ENCODE assay signal across 8 mouse cellular contexts in genomic region chr10:57847916-57848682, GRCm38 (mm10). TPM values are rescaled to one million over a fixed set of nuclear protein-coding genes. Genes with fewer than 3 reads are reported as not detected.
DNase-seq lines count a peak whose midpoint lies in the region; ATAC-seq lines count a peak whose summit lies in the region.

No protein-coding gene starts in this region.

- H3K4me3 ChIP-seq in forebrain, embryonic 16.5 days (replicated peaks; ENCODE audit: low read length), result no peak overlapping the region
- no peak overlapping the region for H3K4me3 ChIP-seq in neural tube, embryonic 13.5 days

- H3K9me3 ChIP-seq in forebrain, embryonic 16.5 days (ENCODE audit: control insufficient read depth, low read length), result no peaks in the 10 kb centered on the region
- H3K9me3 ChIP-seq in neural tube, embryonic 13.5 days, result no peaks in the 10 kb centered on the region

- intact Hi-C loops in left cerebral cortex, postnatal 25 days (cut with DNase I), result no loop called here
- intact Hi-C loops in heart, postnatal 25 days (cut with DNase I), result no loop called here

- no peak overlapping the region for H3K27ac ChIP-seq in forebrain, embryonic 16.5 days (ENCODE audit: low read length)
- no peak overlapping the region for H3K27ac ChIP-seq in neural tube, embryonic 13.5 days (replicated peaks)

- no peak overlapping the region for H3K9ac ChIP-seq in forebrain, embryonic 16.5 days (replicated peaks; ENCODE audit: low read depth, low read length)
- 0 out of 2 replicates have a peak overlapping the region, but pooled peaks have one; percentile 9 for H3K9ac ChIP-seq in neural tube, embryonic 13.5 days

- WGBS in forebrain, embryonic 16.5 days, result 55% methylated on average over 5 of the region's 6 CpGs
- WGBS in neural tube, embryonic 13.5 days, result 62% methylated on average over 6 of the region's 6 CpGs

- no peak overlapping the region for H3K4me2 ChIP-seq in forebrain, embryonic 16.5 days (ENCODE audit: low read length)
- no peak overlapping the region for H3K4me2 ChIP-seq in neural tube, embryonic 13.5 days

- peak; percentile 81 for ATAC-seq in frontal cortex, adult (ENCODE audit: low TSS enrichment)
- peak; percentile 88 for ATAC-seq in forebrain, embryonic 16.5 days
- peak; percentile 85 for ATAC-seq in neural tube, embryonic 13.5 days (ENCODE audit: low read depth)

- no peaks in the 10 kb centered on the region for H3K27me3 ChIP-seq in forebrain, embryonic 16.5 days (replicated peaks; ENCODE audit: control insufficient read depth, insufficient read depth, low read length)
- H3K27me3 ChIP-seq in neural tube, embryonic 13.5 days, result no peaks in the 10 kb centered on the region

- DNase-seq in frontal cortex, postnatal 25 days (ENCODE audit: low spot score in 2 of 2), result no peak
- peak; percentile 37 to 41 for DNase-seq in B cell, adult 2 months
- peak; percentile 1 for DNase-seq in c-Kit-negative CD71-positive TER-119-positive erythroid progenitor cells, embryonic 14.5 days (ENCODE audit: low read depth, low spot score)
- DNase-seq in left cerebral cortex, postnatal 25 days (ENCODE audit: low spot score in 2 of 2), result peak; percentile 29 to 52
- DNase-seq in heart, postnatal 25 days (ENCODE audit: low spot score), result no peak

- no peaks in the 10 kb centered on the region for H3K4me1 ChIP-seq in forebrain, embryonic 16.5 days (replicated peaks; ENCODE audit: control insufficient read depth, insufficient read depth, low read length)
- no peaks in the 10 kb centered on the region for H3K4me1 ChIP-seq in neural tube, embryonic 13.5 days (replicated peaks)

- no peaks in the 10 kb centered on the region for H3K36me3 ChIP-seq in forebrain, embryonic 16.5 days (ENCODE audit: control insufficient read depth, insufficient read depth)
- H3K36me3 ChIP-seq in neural tube, embryonic 13.5 days, result no peaks in the 10 kb centered on the region

RNA-seq across cellular contexts. Expression of gene Smpdl3a, which starts 54.0 kb away (rescaled TPM):
- 17.3 and 19.5 TPM in 2 replicates for polyA plus RNA-seq in forebrain, embryonic 16.5 days (2015; fragmentation: Nextera tagmentation; extraction: Ambion mirVana)
- 10 to 100 TPM; 27.3 to 28.2 TPM for total RNA-seq in left cerebral cortex, postnatal 25 days (2021)
- polyA plus RNA-seq in neural tube, embryonic 13.5 days (2015; fragmentation: Nextera tagmentation; extraction: Ambion mirVana), result 29.7 and 32.4 TPM in 2 replicates
- total RNA-seq in heart, postnatal 25 days (2021), result 10 to 100 TPM; 52.4 to 54.1 TPM

Comparison
In these comparisons a context has a peak if more than half of its experiments do, and no peak if none do; other contexts are left out.
1. DNase-seq: peak in B cell, adult 2 months (2 of 2), c-Kit-negative CD71-positive TER-119-positive erythroid progenitor cells, embryonic 14.5 days (single experiment) and left cerebral cortex, postnatal 25 days (2 of 2); none in frontal cortex, postnatal 25 days (0 of 2) and heart, postnatal 25 days (single experiment).
2. Peak in every context shown above with its lines, with median percentiles within 50 percentile points of each other: ATAC-seq.